Mouse (Mus musculus): ENCODE measurements around the gene Pgk1.

DNA sequence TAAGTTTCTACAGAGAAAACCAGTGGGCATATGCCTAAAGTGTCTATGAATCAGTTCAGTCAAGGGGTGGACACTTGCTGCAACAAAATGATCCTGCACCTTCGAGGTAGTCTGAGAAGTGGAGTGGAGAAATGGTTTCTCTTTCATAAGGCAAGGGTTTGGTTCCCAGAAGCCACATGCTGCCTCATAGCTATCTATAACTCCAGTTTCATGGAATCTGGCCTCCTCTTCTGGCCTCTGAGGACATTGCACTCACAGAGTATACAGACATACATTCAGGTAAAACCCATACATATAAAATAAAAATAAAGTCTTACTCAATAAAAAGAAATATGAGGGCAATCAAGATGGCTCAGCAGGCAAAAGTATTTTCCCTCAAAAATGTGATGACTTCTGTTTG, 21.8 kb upstream of the Pgk1 start:
- TF ChIP-seq CTCF (IDR thresholded peaks at IDR 0.05; ENCODE audit: low read depth) (peak; percentile 62), EP300 (optimal IDR thresholded peaks at IDR 0.05) (no peak)
